Mouse (Mus musculus) erythroblast, adult 5-6 weeks (primary cell): Measurements from ENCODE around the gene Trim5. TPM values are rescaled to one million over a fixed set of nuclear protein-coding genes. Genes with fewer than 3 reads are reported as not detected.

Experiments
- ATAC-seq: replicated peaks from 2 replicates; pipeline ENCODE4 v1.8.0; 2016; ENCODE audit warnings: moderate number of reproducible peaks, mild to moderate bottlenecking, moderate TSS enrichment, inconsistent platforms; ENCODE audit not compliant: poor library complexity, low FRiP score, severe bottlenecking
- total RNA-seq, 2 experiments: library from RNA; stranded (forward) in 1 of 2; stranded (reverse) in 1 of 2; fragments of 150-400 nt in 1 of 2; fragments of 200-764, 138-1000 nt in 1 of 2; gene quantifications; 2 replicates each; pipeline versions ENCODE4 v1.2.3 to v1.2.4; 2015 to 2017; ENCODE audit warnings: low replicate concordance in 2 of 2

Gene Trim5
- total RNA-seq, 2 experiments from 2014 or later, result 2.8 to 3.8 TPM

- ATAC-seq, result no peak
These were observed 71.8 kb downstream of the Trim5 start for GRCm38 (mm10) chr7:104216011-104216535.

Other genes with a start within 250 kb of the Trim5 start
- not detected in 2 replicates for gene Olfr642, start 235.4 kb downstream of the Trim5 start, total RNA-seq (2015; ENCODE audit: low replicate concordance)
- gene Olfr642, start 235.4 kb downstream of the Trim5 start, total RNA-seq (2017; ENCODE audit: low replicate concordance), result 0.14 TPM in 1 of 2 replicates, not detected in the other
- not detected in 2 replicates for gene 4930516K23Rik, start 226.6 kb downstream of the Trim5 start, total RNA-seq (2015; ENCODE audit: low replicate concordance)
- gene 4930516K23Rik, start 226.6 kb downstream of the Trim5 start, total RNA-seq (2017; ENCODE audit: low replicate concordance), result not detected in 2 replicates
- gene Olfr644, start 216.2 kb downstream of the Trim5 start, total RNA-seq (2015; ENCODE audit: low replicate concordance), result not detected in 2 replicates
- not detected in 2 replicates for gene Olfr644, start 216.2 kb downstream of the Trim5 start, total RNA-seq (2017; ENCODE audit: low replicate concordance)
- gene Olfr645, start 202.6 kb downstream of the Trim5 start, total RNA-seq (2015; ENCODE audit: low replicate concordance), result not detected in 2 replicates
- gene Olfr645, start 202.6 kb downstream of the Trim5 start, total RNA-seq (2017; ENCODE audit: low replicate concordance), result not detected in 2 replicates
- not detected in 2 replicates for gene Olfr646, start 183.2 kb downstream of the Trim5 start, total RNA-seq (2015; ENCODE audit: low replicate concordance)
- gene Olfr646, start 183.2 kb downstream of the Trim5 start, total RNA-seq (2017; ENCODE audit: low replicate concordance), result not detected in 2 replicates
- not detected in 2 replicates for gene Ubqln5, start 158.3 kb downstream of the Trim5 start, total RNA-seq (2015; ENCODE audit: low replicate concordance)
- gene Ubqln5, start 158.3 kb downstream of the Trim5 start, total RNA-seq (2017; ENCODE audit: low replicate concordance), result not detected in 2 replicates
- gene Olfr643, start 150.7 kb downstream of the Trim5 start, total RNA-seq (2015; ENCODE audit: low replicate concordance), result not detected in 2 replicates
- gene Olfr643, start 150.7 kb downstream of the Trim5 start, total RNA-seq (2017; ENCODE audit: low replicate concordance), result not detected in 2 replicates
- not detected in 2 replicates for gene Ubqln3, start 144.8 kb downstream of the Trim5 start, total RNA-seq (2015; ENCODE audit: low replicate concordance)
- gene Ubqln3, start 144.8 kb downstream of the Trim5 start, total RNA-seq (2017; ENCODE audit: low replicate concordance), result not detected in 2 replicates
- not detected in 2 replicates for gene Ubqlnl, start 137.5 kb downstream of the Trim5 start, total RNA-seq (2015; ENCODE audit: low replicate concordance)
- not detected in 2 replicates for gene Ubqlnl, start 137.5 kb downstream of the Trim5 start, total RNA-seq (2017; ENCODE audit: low replicate concordance)
- not detected in 2 replicates for gene Olfm5, start 123.3 kb downstream of the Trim5 start, total RNA-seq (2015; ENCODE audit: low replicate concordance)
- 0.34 TPM in 1 of 2 replicates, not detected in the other for gene Olfm5, start 123.3 kb downstream of the Trim5 start, total RNA-seq (2017; ENCODE audit: low replicate concordance)
- gene Olfr648, start 104.7 kb downstream of the Trim5 start, total RNA-seq (2015; ENCODE audit: low replicate concordance), result 1.5 and 2.1 TPM in 2 replicates
- gene Olfr648, start 104.7 kb downstream of the Trim5 start, total RNA-seq (2017; ENCODE audit: low replicate concordance), result 0.14 and 0.60 TPM in 2 replicates
- gene Olfr649, start 92.1 kb downstream of the Trim5 start, total RNA-seq (2015; ENCODE audit: low replicate concordance), result not detected in 2 replicates
- gene Olfr649, start 92.1 kb downstream of the Trim5 start, total RNA-seq (2017; ENCODE audit: low replicate concordance), result not detected in 2 replicates
- not detected in 2 replicates for gene Trim6, start 69.3 kb downstream of the Trim5 start, total RNA-seq (2015; ENCODE audit: low replicate concordance)
- gene Trim6, start 69.3 kb downstream of the Trim5 start, total RNA-seq (2017; ENCODE audit: low replicate concordance), result 0.09 and 0.56 TPM in 2 replicates
- gene Trim34a, start 43.6 kb downstream of the Trim5 start, total RNA-seq (2015; ENCODE audit: low replicate concordance), result 19.8 and 23.4 TPM in 2 replicates
- gene Trim34a, start 43.6 kb downstream of the Trim5 start, total RNA-seq (2017; ENCODE audit: low replicate concordance), result 21.4 and 27.9 TPM in 2 replicates
- gene Trim12a, start 27.4 kb upstream of the Trim5 start, total RNA-seq (2015; ENCODE audit: low replicate concordance), result 40.8 and 46.3 TPM in 2 replicates
- gene Trim12a, start 27.4 kb upstream of the Trim5 start, total RNA-seq (2017; ENCODE audit: low replicate concordance), result 35.4 and 42.4 TPM in 2 replicates
- 2.9 TPM in 1 of 2 replicates, not detected in the other for gene Trim34b, start 41.4 kb upstream of the Trim5 start, total RNA-seq (2015; ENCODE audit: low replicate concordance)
- gene Trim34b, start 41.4 kb upstream of the Trim5 start, total RNA-seq (2017; ENCODE audit: low replicate concordance), result not detected in 2 replicates
- 29.7 and 32.9 TPM in 2 replicates for gene Trim12c, start 65.3 kb upstream of the Trim5 start, total RNA-seq (2015; ENCODE audit: low replicate concordance)
- 58.3 and 59.0 TPM in 2 replicates for gene Trim12c, start 65.3 kb upstream of the Trim5 start, total RNA-seq (2017; ENCODE audit: low replicate concordance)
- gene Trim30b, start 81.8 kb upstream of the Trim5 start, total RNA-seq (2015; ENCODE audit: low replicate concordance), result 0.19 and 7.5 TPM in 2 replicates
- gene Trim30b, start 81.8 kb upstream of the Trim5 start, total RNA-seq (2017; ENCODE audit: low replicate concordance), result 4.9 and 5.0 TPM in 2 replicates
- not detected in 2 replicates for gene Trim30c, start 112.7 kb upstream of the Trim5 start, total RNA-seq (2015; ENCODE audit: low replicate concordance)
- 0.68 and 1.1 TPM in 2 replicates for gene Trim30c, start 112.7 kb upstream of the Trim5 start, total RNA-seq (2017; ENCODE audit: low replicate concordance)
- 17.5 and 25.9 TPM in 2 replicates for gene Trim30a, start 177.1 kb upstream of the Trim5 start, total RNA-seq (2015; ENCODE audit: low replicate concordance)
- 12.5 and 17.6 TPM in 2 replicates for gene Trim30a, start 177.1 kb upstream of the Trim5 start, total RNA-seq (2017; ENCODE audit: low replicate concordance)
- 7.5 and 10.0 TPM in 2 replicates for gene Trim30d, start 219.8 kb upstream of the Trim5 start, total RNA-seq (2015; ENCODE audit: low replicate concordance)
- 5.9 and 9.5 TPM in 2 replicates for gene Trim30d, start 219.8 kb upstream of the Trim5 start, total RNA-seq (2017; ENCODE audit: low replicate concordance)